Mouse (Mus musculus) liver, embryonic 16.5 days (tissue): ENCODE measurements around the gene Prss23. TPM values are rescaled to one million over a fixed set of nuclear protein-coding genes. Genes with fewer than 3 reads are reported as not detected.

Experiments
- ATAC-seq: fragments of 200-750 bp; cut with Nextera tagmentation; 2 replicates; pipeline ENCODE4 v1.8.0; 2017; ENCODE audit warnings: low read depth, mild to moderate bottlenecking, moderate number of reproducible peaks, moderate library complexity
- H3K27ac ChIP-seq: fragments of 300-500 bp; sonication (generic); 2 replicates; pipeline ENCODE4 v1.5.1; 2014; ENCODE audit warnings: mild to moderate bottlenecking, low read length
- H3K27me3 ChIP-seq: fragments of 300-500 bp; sonication (generic); 2 replicates; pipeline ENCODE4 v1.6.1; 2014; ENCODE audit warnings: low read depth, low read length, mixed read lengths; ENCODE audit not compliant: control insufficient read depth, insufficient read depth
- H3K36me3 ChIP-seq: fragments of 300-500 bp; sonication (generic); 2 replicates; pipeline ENCODE4 v1.6.1; 2014; ENCODE audit warnings: mild to moderate bottlenecking; ENCODE audit not compliant: control insufficient read depth, insufficient read depth
- H3K4me1 ChIP-seq: fragments of 300-500 bp; sonication (generic); 2 replicates; pipeline ENCODE4 v1.6.1; 2014; ENCODE audit warnings: low read depth, low read length, mixed read lengths; ENCODE audit not compliant: control insufficient read depth
- H3K4me2 ChIP-seq: fragments of 300-500 bp; sonication (generic); 2 replicates; pipeline ENCODE4 v1.6.1; 2014; ENCODE audit warnings: low read depth, low read length, mixed read lengths
- H3K4me3 ChIP-seq: fragments of 300-500 bp; sonication (generic); 2 replicates; pipeline ENCODE4 v1.5.1; 2014; ENCODE audit warnings: low read depth, mild to moderate bottlenecking, low read length
- H3K9ac ChIP-seq: fragments of 300-500 bp; sonication (generic); 2 replicates; pipeline ENCODE4 v1.6.1; 2014; ENCODE audit warnings: low read depth, low read length
- H3K9me3 ChIP-seq: fragments of 300-500 bp; sonication (generic); replicated peaks from 2 replicates; pipeline ENCODE4 v1.6.1; 2016; ENCODE audit warnings: low read length; ENCODE audit not compliant: control insufficient read depth
- WGBS: fragments of 180-500 bp; shearing (Covaris S2); extraction: QIAGEN DNeasy Blood & Tissue Kit; methylation state at CpG from one replicate; pipeline ENCODE4 v1.1.7; 2014; ENCODE audit not compliant: insufficient replicate concordance; 5-methylcytosine and 5-hydroxymethylcytosine counted together
- polyA plus RNA-seq: library from polyadenylated mRNA; unstranded; fragments of >200 nt; fragmentation: Nextera tagmentation; extraction: Ambion mirVana; gene quantifications from 2 replicates; pipeline ENCODE4 v1.2.1, GENCODE M21; 2015

The Prss23 gene
- 4.6 and 5.0 TPM in 2 replicates for polyA plus RNA-seq

- Histone ChIP-seq H3K9ac (no peak within 1 kb of the TSS), H3K4me3 (no peak within 1 kb of the TSS), H3K36me3 (no peaks in the 10 kb centered on the region), H3K27ac (no peak within 1 kb of the TSS), H3K4me1 (no peaks in the 10 kb centered on the region), H3K27me3 (no peaks in the 10 kb centered on the region; the same call in 1 of the 2 replicates), H3K9me3 (no peaks in the 10 kb centered on the region), H3K4me2 (no peak within 1 kb of the TSS)
- no peak for ATAC-seq
- WGBS, result 46% methylated on average over 16 of the region's 16 CpGs
Measured at GRCm38 (mm10) chr7:89526731-89527429, at the start of gene Prss23. Gene Prss23, minus strand, starts transcription at chr7:89527187.

- no peaks in the 10 kb centered on the region for H3K27me3 ChIP-seq
- no peak for ATAC-seq
- H3K4me1 ChIP-seq, result no peaks in the 10 kb centered on the region
- no peaks in the 10 kb centered on the region for H3K9me3 ChIP-seq
- H3K36me3 ChIP-seq, result no peaks in the 10 kb centered on the region
- no peak overlapping the region for H3K27ac ChIP-seq
- no peak overlapping the region for H3K9ac ChIP-seq
- H3K4me3 ChIP-seq, result no peak overlapping the region
- 80% methylated on average over 3 of the region's 3 CpGs for WGBS
- H3K4me2 ChIP-seq, result no peak overlapping the region
Measured at GRCm38 (mm10) chr7:89576127-89576526, 49.1 kb upstream of the Prss23 start.

GRCm38 (mm10) chr7:89564569-89564968, 37.6 kb upstream of the Prss23 start:
- Histone ChIP-seq H3K9me3 (no peaks in the 10 kb centered on the region), H3K27me3 (no peaks in the 10 kb centered on the region), H3K27ac (no peak overlapping the region), H3K4me3 (no peak overlapping the region), H3K36me3 (no peaks in the 10 kb centered on the region), H3K9ac (no peak overlapping the region), H3K4me2 (no peak overlapping the region), H3K4me1 (no peaks in the 10 kb centered on the region)
- WGBS, result 68% methylated on average over 2 of the region's 2 CpGs
- no peak for ATAC-seq

- Histone ChIP-seq H3K27ac (no peak overlapping the region), H3K4me3 (no peak overlapping the region), H3K9me3 (no peaks in the 10 kb centered on the region), H3K36me3 (no peaks in the 10 kb centered on the region), H3K4me1 (no peaks in the 10 kb centered on the region), H3K4me2 (no peak overlapping the region), H3K27me3 (no peaks in the 10 kb centered on the region), H3K9ac (no peak overlapping the region)
- ATAC-seq, result no peak
- 83% methylated on average over 2 of the region's 2 CpGs for WGBS
Measured at GRCm38 (mm10) chr7:89563501-89563900, 36.5 kb upstream of the Prss23 start.

- ATAC-seq, result no peak
- Histone ChIP-seq H3K9me3 (no peaks in the 10 kb centered on the region), H3K27me3 (no peaks in the 10 kb centered on the region), H3K27ac (no peak overlapping the region), H3K4me2 (no peak overlapping the region), H3K4me3 (no peak overlapping the region), H3K9ac (no peak overlapping the region), H3K4me1 (no peaks in the 10 kb centered on the region), H3K36me3 (no peaks in the 10 kb centered on the region)
- 58% methylated on average over 2 of the region's 2 CpGs for WGBS
Measured at GRCm38 (mm10) chr7:89562140-89562539, 35.2 kb upstream of the Prss23 start.

GRCm38 (mm10) chr7:89560939-89561338, 34.0 kb upstream of the Prss23 start:
- WGBS, result 40% methylated on average over 3 of the region's 3 CpGs
- Histone ChIP-seq H3K9me3 (no peaks in the 10 kb centered on the region), H3K9ac (no peak overlapping the region), H3K4me1 (no peaks in the 10 kb centered on the region), H3K27me3 (no peaks in the 10 kb centered on the region), H3K27ac (no peak overlapping the region), H3K4me2 (no peak overlapping the region), H3K36me3 (no peaks in the 10 kb centered on the region), H3K4me3 (no peak overlapping the region)
- no peak for ATAC-seq

GRCm38 (mm10) chr7:89559633-89560032, 32.6 kb upstream of the Prss23 start:
- no peak overlapping the region for H3K27ac ChIP-seq
- H3K9me3 ChIP-seq, result no peaks in the 10 kb centered on the region
- H3K4me2 ChIP-seq, result no peak overlapping the region
- WGBS, result 50% methylated on average over 4 of the region's 4 CpGs
- H3K36me3 ChIP-seq, result no peaks in the 10 kb centered on the region
- H3K27me3 ChIP-seq, result no peaks in the 10 kb centered on the region
- no peaks in the 10 kb centered on the region for H3K4me1 ChIP-seq
- ATAC-seq, result no peak
- H3K4me3 ChIP-seq, result no peak overlapping the region
- H3K9ac ChIP-seq, result no peak overlapping the region

- H3K4me1 ChIP-seq, result no peaks in the 10 kb centered on the region
- no peak overlapping the region for H3K27ac ChIP-seq
- 61% methylated on average over 4 of the region's 4 CpGs for WGBS
- H3K4me3 ChIP-seq, result no peak overlapping the region
- no peaks in the 10 kb centered on the region for H3K27me3 ChIP-seq
- no peak for ATAC-seq
- H3K4me2 ChIP-seq, result no peak overlapping the region
- no peak overlapping the region for H3K9ac ChIP-seq
- no peaks in the 10 kb centered on the region for H3K36me3 ChIP-seq
- H3K9me3 ChIP-seq, result no peaks in the 10 kb centered on the region
Measured at GRCm38 (mm10) chr7:89559105-89559504, 32.1 kb upstream of the Prss23 start.

- Histone ChIP-seq H3K9me3 (no peaks in the 10 kb centered on the region), H3K4me2 (no peak overlapping the region), H3K9ac (no peak overlapping the region), H3K4me1 (no peaks in the 10 kb centered on the region), H3K27me3 (no peaks in the 10 kb centered on the region), H3K4me3 (no peak overlapping the region), H3K36me3 (no peaks in the 10 kb centered on the region), H3K27ac (no peak overlapping the region)
- 75% methylated on average over 11 of the region's 11 CpGs for WGBS
- no peak for ATAC-seq
Measured at GRCm38 (mm10) chr7:89558446-89559039, 31.6 kb upstream of the Prss23 start.
